Mouse (Mus musculus) embryonic fibroblast, embryonic 13.5 days (primary cell): ENCODE data around the gene 2310030G06Rik. TPM values are rescaled to one million over a fixed set of nuclear protein-coding genes. Genes with fewer than 3 reads are reported as not detected.

ENCODE experiments used
- H3K27ac ChIP-seq: 2 replicates; pipeline ENCODE4 v1.5.1; 2012; ENCODE audit warnings: low read length, control low read depth, inconsistent platforms; ENCODE audit not compliant: insufficient read depth
- H3K4me1 ChIP-seq: 2 replicates; pipeline ENCODE4 v1.6.1; 2011; ENCODE audit warnings: low read length; ENCODE audit not compliant: control insufficient read depth, insufficient read depth
- H3K4me3 ChIP-seq: 2 replicates; pipeline ENCODE4 v1.5.1; 2011; ENCODE audit warnings: mild to moderate bottlenecking, control low read depth, low read length; ENCODE audit not compliant: insufficient read depth
- CTCF ChIP-seq: IDR thresholded peaks from 2 replicates; pipeline ENCODE4 v1.5.1; 2011; ENCODE audit warnings: mild to moderate bottlenecking, control low read depth, low read length, moderate library complexity, borderline replicate concordance; ENCODE audit not compliant: insufficient read depth
- POLR2A ChIP-seq: IDR thresholded peaks from 2 replicates; pipeline ENCODE4 v1.6.1; 2011; ENCODE audit warnings: low read depth, mild to moderate bottlenecking, control low read depth, low read length, moderate library complexity
- polyA plus RNA-seq: library from polyadenylated mRNA; stranded (reverse); fragments of >200 nt; gene quantifications from 2 replicates; pipeline ENCODE4 v1.2.4, GENCODE M21; 2011; ENCODE audit warnings: low read depth; ENCODE audit not compliant: missing spikeins, insufficient read length

2310030G06Rik gene
- polyA plus RNA-seq, 1 experiment: 1.8 TPM

GRCm38 (mm10) chr9:50745806-50746205 is 530 bp downstream of the 2310030G06Rik start:
- peaks cover 4% of the 10 kb centered on the region; the same call in 1 of the 2 replicates for H3K4me1 ChIP-seq
- H3K4me3 ChIP-seq: peak overlapping the region; percentile 36
- no peak overlapping the region for H3K27ac ChIP-seq
- TF ChIP-seq CTCF (no peak), POLR2A (no peak)

- Histone ChIP-seq H3K4me1 (no peaks in the 10 kb centered on the region; the same call in 1 of the 2 replicates), H3K27ac (no peak overlapping the region), H3K4me3 (no peak overlapping the region)
- TF ChIP-seq CTCF (no peak), POLR2A (no peak)
Measured at GRCm38 (mm10) chr9:50742744-50743143, 3.6 kb downstream of the 2310030G06Rik start.

GRCm38 (mm10) chr9:50742261-50742660 is 4.1 kb downstream of the 2310030G06Rik start:
- Histone ChIP-seq H3K4me3 (no peak overlapping the region), H3K27ac (no peak overlapping the region), H3K4me1 (no peaks in the 10 kb centered on the region; the same call in 1 of the 2 replicates)
- no peak for TF ChIP-seq CTCF
- no peak for TF ChIP-seq POLR2A

GRCm38 (mm10) chr9:50740867-50741784 is 5.2 kb downstream of the 2310030G06Rik start:
- Histone ChIP-seq H3K4me1 (no peaks in the 10 kb centered on the region; the same call in 1 of the 2 replicates), H3K27ac (no peak overlapping the region), H3K4me3 (no peak overlapping the region)
- TF ChIP-seq POLR2A (no peak), CTCF (no peak)

- H3K4me1 ChIP-seq: no peaks in the 10 kb centered on the region; the same call in 1 of the 2 replicates
- no peak within 1 kb of the TSS for H3K27ac ChIP-seq
- peak within 1 kb of the TSS; percentile 33 for H3K4me3 ChIP-seq
- TF ChIP-seq CTCF (no peak), POLR2A (no peak)
Measured at GRCm38 (mm10) chr9:50738914-50739870, 7.1 kb downstream of the 2310030G06Rik start, which contains the start of gene Dixdc1. TSS of gene Dixdc1 (minus strand) at chr9:50739517.

- Histone ChIP-seq H3K27ac (no peak overlapping the region), H3K4me3 (no peak overlapping the region), H3K4me1 (no peaks in the 10 kb centered on the region)
- TF ChIP-seq CTCF (peak; percentile 37; the same call in 1 of the 2 replicates), POLR2A (no peak)
Measured at GRCm38 (mm10) chr9:50734989-50735388, 11.3 kb downstream of the 2310030G06Rik start.

DNA sequence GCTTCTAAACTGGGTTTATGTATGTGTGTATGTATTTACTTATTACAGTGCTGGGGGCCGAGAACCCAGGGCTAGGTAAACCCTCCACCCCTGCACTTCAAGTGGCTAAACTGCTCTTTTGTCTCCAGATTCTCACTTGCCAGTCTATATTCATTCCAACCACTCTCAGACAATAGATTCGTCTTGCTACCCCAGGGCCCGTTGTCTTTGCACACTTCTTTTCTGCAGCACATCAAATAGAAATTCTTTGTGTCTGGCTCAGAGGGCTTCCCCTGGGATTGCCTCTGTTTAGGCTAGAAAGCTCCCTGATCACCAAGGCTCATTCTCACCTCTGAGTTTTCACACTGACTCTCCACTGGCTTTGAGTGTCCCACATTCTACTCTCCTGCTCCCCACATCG is 13.8 kb downstream of the 2310030G06Rik start:
- TF ChIP-seq POLR2A: no peak
- no peak for TF ChIP-seq CTCF
- no peaks in the 10 kb centered on the region for H3K4me1 ChIP-seq
- H3K4me3 ChIP-seq: no peak overlapping the region
- no peak overlapping the region for H3K27ac ChIP-seq

DNA sequence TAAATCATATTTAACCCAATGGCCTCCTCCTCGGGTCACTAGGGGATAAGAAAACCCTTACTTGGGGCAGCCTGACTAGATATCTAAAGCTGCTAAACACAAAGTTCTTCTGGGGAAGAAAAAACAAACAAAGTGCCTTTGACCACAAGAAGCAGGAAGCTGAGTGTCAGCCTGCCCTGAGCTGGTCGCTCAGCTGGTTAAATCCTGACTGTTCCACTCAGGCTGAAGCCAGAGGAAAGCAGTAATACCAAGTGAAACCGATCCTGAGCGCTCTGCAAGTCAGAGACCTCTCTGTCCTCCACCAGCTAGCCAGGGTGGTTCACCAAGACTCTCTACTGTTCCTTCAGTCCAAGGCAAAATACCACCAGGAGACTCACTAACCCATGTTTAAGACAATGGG is 16.7 kb downstream of the 2310030G06Rik start:
- no peaks in the 10 kb centered on the region for H3K4me1 ChIP-seq
- H3K27ac ChIP-seq: no peak overlapping the region
- no peak overlapping the region for H3K4me3 ChIP-seq
- TF ChIP-seq CTCF (no peak), POLR2A (no peak)

DNA sequence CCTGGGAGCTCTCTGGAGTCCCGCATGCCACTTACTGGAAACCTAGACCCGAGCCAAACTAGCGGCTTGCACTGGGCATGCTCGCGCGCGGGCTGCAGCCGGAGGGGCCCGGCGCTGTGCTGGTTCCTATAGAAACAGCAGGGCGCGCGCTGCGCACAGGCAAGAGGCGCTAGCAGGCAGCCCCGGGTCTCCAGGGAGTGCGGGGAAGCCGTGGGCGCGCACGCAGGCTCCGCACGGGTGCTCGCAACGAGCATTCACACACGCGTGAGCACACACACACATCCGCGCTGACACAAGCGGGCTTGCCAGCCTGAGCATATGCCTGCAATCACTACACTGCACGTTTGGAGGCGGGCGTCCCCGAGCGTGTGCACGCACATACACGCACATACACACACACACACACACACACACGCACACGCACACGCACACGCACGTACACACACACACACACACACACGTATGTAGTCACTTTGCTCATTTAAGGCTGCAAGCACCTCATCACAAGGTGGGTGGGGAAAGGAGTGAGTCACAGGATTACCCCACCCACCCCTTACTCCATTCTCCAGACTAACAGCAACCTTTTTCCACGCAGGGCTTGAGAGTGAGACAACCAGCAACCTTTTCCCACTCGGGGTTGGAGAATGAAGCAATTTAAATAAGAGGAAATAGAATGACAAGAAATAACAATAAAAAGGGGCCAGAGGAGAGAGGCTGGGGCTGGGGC is 18.2 kb downstream of the 2310030G06Rik start:
- Histone ChIP-seq H3K4me1 (no peaks in the 10 kb centered on the region), H3K4me3 (peak overlapping the region; percentile 46), H3K27ac (no peak overlapping the region)
- TF ChIP-seq POLR2A (peak; percentile 15; the same call in 1 of the 2 replicates), CTCF (no peak)
